Mouse (Mus musculus): ENCODE measurements around the gene Phf19.

DNA sequence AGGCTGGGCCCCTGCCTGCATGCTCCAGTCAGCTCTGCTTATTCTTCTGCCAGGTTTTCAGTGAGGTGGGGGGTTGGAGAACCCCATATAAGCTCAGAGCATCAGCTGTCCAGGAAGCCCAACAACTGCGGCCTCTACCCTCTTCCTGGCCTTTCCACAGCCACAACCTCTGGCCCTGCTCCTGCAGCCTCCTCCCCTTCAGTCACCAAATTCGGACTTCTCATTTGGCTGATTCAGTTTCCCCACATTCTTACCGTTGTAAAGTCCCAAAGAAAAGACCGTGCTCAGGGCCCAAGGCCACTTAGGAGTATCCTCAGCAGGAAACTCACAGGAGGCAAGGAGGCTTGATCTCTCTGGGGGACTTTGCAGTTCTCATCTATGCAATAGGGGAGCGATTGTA lies 43.1 kb upstream of the Phf19 start:
- TF ChIP-seq ZNF384 (IDR thresholded peaks at IDR 0.05; ENCODE audit: low read depth, low read length) (no peak), CTCF (conservative IDR thresholded peaks at IDR 0.05 in 1 of 2, IDR thresholded peaks at IDR 0.05 in 1 of 2; ENCODE audit: low read depth in 2 of 2, low read length in 2 of 2) (no peak), POLR2A (IDR thresholded peaks at IDR 0.05; ENCODE audit: low read depth, low read length) (peak; percentile 28; the same call in 1 of the 2 replicates), EP300 (IDR thresholded peaks at IDR 0.05; ENCODE audit: low read length) (no peak), ZC3H11A (IDR thresholded peaks at IDR 0.05; ENCODE audit: low read depth, low read length) (no peak), MXI1 (IDR thresholded peaks at IDR 0.05; ENCODE audit: low read depth, low read length) (no peak), NRF1 (IDR thresholded peaks at IDR 0.05; ENCODE audit: low read depth, low read length) (no peak)
